Mouse (Mus musculus): ENCODE data around the gene Hs3st5. TPM values are rescaled to one million over a fixed set of nuclear protein-coding genes. Genes with fewer than 3 reads are reported as not detected.

The Hs3st5 gene
- polyA plus RNA-seq, 1 experiment from 2014 or later, result 0.05 TPM

DNA sequence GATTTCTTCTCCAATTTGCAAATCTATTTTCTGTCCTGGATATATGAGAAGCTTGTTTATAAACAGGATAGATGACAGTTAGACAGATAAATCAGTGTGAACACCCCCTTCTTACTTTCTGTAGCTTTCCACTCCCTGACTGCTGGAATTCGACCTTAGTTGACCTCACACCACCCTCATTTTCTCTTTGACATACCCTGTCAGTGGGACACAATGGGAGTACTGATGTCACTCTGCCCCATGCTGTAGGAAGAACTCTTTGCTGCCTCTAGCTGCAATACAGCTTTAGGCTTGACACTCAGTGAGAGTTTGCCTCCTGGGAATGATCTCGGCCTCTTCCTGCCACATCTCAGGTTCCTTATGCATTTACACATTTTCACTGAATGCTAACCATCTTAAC lies 297.1 kb downstream of the Hs3st5 start:
- H3K4me3 ChIP-seq (ENCODE audit: low read depth, low read length), result no peak overlapping the region
- H3K36me3 ChIP-seq (ENCODE audit: insufficient read depth, low read length), result no peaks in the 10 kb centered on the region
- TF ChIP-seq CTCF (IDR thresholded peaks at IDR 0.05), result no peak
- TF ChIP-seq EP300 (IDR thresholded peaks at IDR 0.05), result no peak
- WGBS, result 16% methylated on average over 2 of the region's 2 CpGs
- no peaks in the 10 kb centered on the region for H3K27me3 ChIP-seq (replicated peaks; ENCODE audit: insufficient read depth, low read length)
- no peak overlapping the region for H3K4me2 ChIP-seq (replicated peaks; ENCODE audit: low read depth, low read length)
- H3K9ac ChIP-seq (replicated peaks; ENCODE audit: low read depth), result no peak overlapping the region
- no peaks in the 10 kb centered on the region for H3K4me1 ChIP-seq (ENCODE audit: insufficient read depth, low read depth, low read length)
- H3K27ac ChIP-seq (ENCODE audit: low read length), result no peak overlapping the region
- no peaks in the 10 kb centered on the region for H3K9me3 ChIP-seq (ENCODE audit: low read length)
- no peak for DNase-seq (ENCODE audit: low spot score)
- ATAC-seq, result no peak

DNA sequence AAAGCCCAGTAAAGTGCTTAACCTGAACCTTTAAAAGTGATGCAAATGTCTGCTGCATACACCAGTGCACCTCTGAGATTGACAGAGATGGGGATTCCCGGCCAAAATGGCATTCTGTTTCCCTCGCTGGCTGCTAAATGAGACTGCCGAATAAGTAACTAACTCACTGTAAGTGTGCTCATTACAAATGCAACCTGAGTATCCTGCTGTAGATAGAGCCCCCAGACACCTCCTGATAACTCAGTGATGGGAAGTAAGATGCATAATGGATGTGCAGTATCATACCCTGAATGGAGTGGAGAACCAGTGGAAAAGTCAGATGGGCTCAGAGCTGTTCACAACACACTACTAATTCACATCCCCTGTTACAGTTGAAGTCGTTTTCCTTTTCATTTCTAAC lies 298.7 kb downstream of the Hs3st5 start:
- Histone ChIP-seq H3K9ac (replicated peaks; ENCODE audit: low read depth) (no peak overlapping the region), H3K4me1 (ENCODE audit: insufficient read depth, low read depth, low read length) (no peaks in the 10 kb centered on the region), H3K9me3 (ENCODE audit: low read length) (no peaks in the 10 kb centered on the region), H3K4me3 (ENCODE audit: low read depth, low read length) (no peak overlapping the region), H3K27me3 (replicated peaks; ENCODE audit: insufficient read depth, low read length) (no peaks in the 10 kb centered on the region), H3K4me2 (replicated peaks; ENCODE audit: low read depth, low read length) (no peak overlapping the region), H3K27ac (ENCODE audit: low read length) (no peak overlapping the region), H3K36me3 (ENCODE audit: insufficient read depth, low read length) (no peaks in the 10 kb centered on the region)
- 69% methylated on average over 4 of the region's 4 CpGs for WGBS
- DNase-seq (ENCODE audit: low spot score) (no peak), ATAC-seq (no peak)
- TF ChIP-seq CTCF (IDR thresholded peaks at IDR 0.05) (no peak), EP300 (IDR thresholded peaks at IDR 0.05) (no peak)

DNA sequence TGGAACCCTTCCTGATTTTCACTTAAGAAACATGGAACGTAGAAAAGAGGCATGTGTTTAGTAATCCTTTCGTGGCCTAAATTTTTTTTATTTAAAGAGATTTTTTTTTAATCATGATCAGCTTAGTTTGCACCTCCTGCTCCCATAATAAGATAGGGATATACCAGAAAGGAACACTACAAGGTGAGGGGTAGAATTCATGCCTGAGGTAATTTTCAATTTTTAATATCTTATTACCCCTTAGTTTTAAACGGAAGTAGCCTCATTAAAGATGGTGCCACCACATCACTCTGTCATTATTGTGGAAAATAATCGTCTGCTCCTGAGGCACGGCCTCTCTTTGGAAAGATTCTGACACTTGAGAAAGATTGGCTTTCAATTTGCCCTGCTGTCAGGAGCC lies 299.2 kb downstream of the Hs3st5 start:
- Histone ChIP-seq H3K9me3 (ENCODE audit: low read length) (no peaks in the 10 kb centered on the region), H3K27me3 (replicated peaks; ENCODE audit: insufficient read depth, low read length) (no peaks in the 10 kb centered on the region), H3K4me1 (ENCODE audit: insufficient read depth, low read depth, low read length) (no peaks in the 10 kb centered on the region), H3K9ac (replicated peaks; ENCODE audit: low read depth) (no peak overlapping the region), H3K36me3 (ENCODE audit: insufficient read depth, low read length) (no peaks in the 10 kb centered on the region), H3K4me3 (ENCODE audit: low read depth, low read length) (no peak overlapping the region), H3K27ac (ENCODE audit: low read length) (no peak overlapping the region), H3K4me2 (replicated peaks; ENCODE audit: low read depth, low read length) (no peak overlapping the region)
- no peak for DNase-seq (ENCODE audit: low spot score)
- TF ChIP-seq CTCF (IDR thresholded peaks at IDR 0.05), result no peak
- no peak for TF ChIP-seq EP300 (IDR thresholded peaks at IDR 0.05)
- WGBS, result 66% methylated on average over 5 of the region's 5 CpGs
- no peak for ATAC-seq

DNA sequence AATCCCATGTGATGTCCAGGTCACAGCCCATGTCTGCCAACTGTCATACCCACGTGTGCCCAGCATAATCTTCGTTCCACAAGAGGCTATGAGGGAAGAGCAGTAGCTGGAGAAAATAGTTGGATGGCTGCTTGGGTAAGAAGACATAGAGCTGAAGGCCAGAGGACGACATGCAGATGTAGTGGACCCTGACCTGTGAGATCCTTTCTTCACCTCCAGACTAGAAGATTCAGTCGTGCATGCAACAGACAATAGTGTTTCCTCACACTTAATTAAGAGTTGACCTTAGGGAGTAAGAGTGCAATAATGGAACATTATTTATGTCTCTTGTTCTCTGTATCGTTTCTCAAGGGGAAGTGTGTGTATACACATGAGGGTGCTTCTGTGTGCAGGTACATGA lies 300.4 kb downstream of the Hs3st5 start:
- H3K4me1 ChIP-seq (ENCODE audit: insufficient read depth, low read depth, low read length), result no peaks in the 10 kb centered on the region
- H3K4me3 ChIP-seq (ENCODE audit: low read depth, low read length), result no peak overlapping the region
- H3K36me3 ChIP-seq (ENCODE audit: insufficient read depth, low read length), result no peaks in the 10 kb centered on the region
- DNase-seq (ENCODE audit: low spot score) (no peak), ATAC-seq (no peak)
- H3K9me3 ChIP-seq (ENCODE audit: low read length), result no peaks in the 10 kb centered on the region
- TF ChIP-seq EP300 (IDR thresholded peaks at IDR 0.05), result no peak
- TF ChIP-seq CTCF (IDR thresholded peaks at IDR 0.05), result no peak
- no peak overlapping the region for H3K4me2 ChIP-seq (replicated peaks; ENCODE audit: low read depth, low read length)
- H3K27me3 ChIP-seq (replicated peaks; ENCODE audit: insufficient read depth, low read length), result no peaks in the 10 kb centered on the region
- H3K9ac ChIP-seq (replicated peaks; ENCODE audit: low read depth), result no peak overlapping the region
- no peak overlapping the region for H3K27ac ChIP-seq (ENCODE audit: low read length)
- 46% methylated on average over 5 of the region's 5 CpGs for WGBS

DNA sequence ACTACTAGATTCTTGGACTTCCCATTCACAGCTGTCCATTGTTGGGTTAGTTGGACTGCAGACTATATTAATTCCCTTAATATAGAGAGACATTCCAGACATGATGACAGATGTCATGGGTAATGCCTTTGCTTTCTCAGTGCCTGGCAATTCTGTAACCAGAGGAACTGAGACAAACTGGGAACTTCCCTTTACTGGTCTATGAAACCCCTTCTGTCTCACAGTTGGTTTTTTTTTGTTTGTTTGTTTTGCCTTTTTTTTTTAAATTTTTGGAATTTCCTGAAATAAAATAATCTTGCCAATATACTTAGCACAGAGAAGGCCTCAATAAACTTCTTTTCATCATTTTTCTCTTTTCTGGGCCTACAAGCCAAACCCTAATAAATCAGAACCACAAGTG lies 312.3 kb downstream of the Hs3st5 start:
- Histone ChIP-seq H3K9me3 (ENCODE audit: low read length) (no peaks in the 10 kb centered on the region), H3K27ac (ENCODE audit: low read length) (no peak overlapping the region), H3K4me3 (ENCODE audit: low read depth, low read length) (no peak overlapping the region), H3K27me3 (replicated peaks; ENCODE audit: insufficient read depth, low read length) (no peaks in the 10 kb centered on the region), H3K4me2 (replicated peaks; ENCODE audit: low read depth, low read length) (no peak overlapping the region), H3K9ac (replicated peaks; ENCODE audit: low read depth) (no peak overlapping the region), H3K4me1 (ENCODE audit: insufficient read depth, low read depth, low read length) (no peaks in the 10 kb centered on the region), H3K36me3 (ENCODE audit: insufficient read depth, low read length) (no peaks in the 10 kb centered on the region)
- TF ChIP-seq CTCF (IDR thresholded peaks at IDR 0.05), result no peak
- TF ChIP-seq EP300 (IDR thresholded peaks at IDR 0.05), result no peak
- DNase-seq (ENCODE audit: low spot score) (no peak), ATAC-seq (no peak)

DNA sequence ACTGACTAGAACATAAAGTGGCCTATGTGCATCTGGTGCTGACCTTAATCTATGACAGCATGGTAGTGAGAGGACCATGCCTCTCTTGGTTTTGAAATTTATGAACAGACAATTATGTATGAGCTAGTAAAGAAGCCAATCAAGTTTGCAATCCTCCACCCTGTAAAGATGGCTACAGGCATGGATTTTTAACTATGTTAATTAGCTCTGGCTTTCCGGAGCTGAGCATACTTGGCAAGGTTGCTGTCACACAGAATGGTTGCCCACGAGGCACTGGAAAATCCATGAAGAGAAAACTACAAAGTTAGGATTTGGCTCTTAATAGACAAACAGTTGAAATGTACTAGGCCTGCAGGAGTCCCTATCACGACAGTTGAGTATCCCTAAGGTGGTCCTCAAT lies 322.5 kb downstream of the Hs3st5 start:
- no peaks in the 10 kb centered on the region for H3K27me3 ChIP-seq (replicated peaks; ENCODE audit: insufficient read depth, low read length)
- H3K36me3 ChIP-seq (ENCODE audit: insufficient read depth, low read length), result no peaks in the 10 kb centered on the region
- DNase-seq (ENCODE audit: low spot score) (no peak), ATAC-seq (no peak)
- no peaks in the 10 kb centered on the region for H3K4me1 ChIP-seq (ENCODE audit: insufficient read depth, low read depth, low read length)
- H3K9ac ChIP-seq (replicated peaks; ENCODE audit: low read depth), result no peak overlapping the region
- H3K9me3 ChIP-seq (ENCODE audit: low read length), result no peaks in the 10 kb centered on the region
- TF ChIP-seq CTCF (IDR thresholded peaks at IDR 0.05) (no peak), EP300 (IDR thresholded peaks at IDR 0.05) (no peak)
- no peak overlapping the region for H3K27ac ChIP-seq (ENCODE audit: low read length)
- WGBS, result 71% methylated on average over 3 of the region's 3 CpGs
- H3K4me2 ChIP-seq (replicated peaks; ENCODE audit: low read depth, low read length), result no peak overlapping the region
- no peak overlapping the region for H3K4me3 ChIP-seq (ENCODE audit: low read depth, low read length)

DNA sequence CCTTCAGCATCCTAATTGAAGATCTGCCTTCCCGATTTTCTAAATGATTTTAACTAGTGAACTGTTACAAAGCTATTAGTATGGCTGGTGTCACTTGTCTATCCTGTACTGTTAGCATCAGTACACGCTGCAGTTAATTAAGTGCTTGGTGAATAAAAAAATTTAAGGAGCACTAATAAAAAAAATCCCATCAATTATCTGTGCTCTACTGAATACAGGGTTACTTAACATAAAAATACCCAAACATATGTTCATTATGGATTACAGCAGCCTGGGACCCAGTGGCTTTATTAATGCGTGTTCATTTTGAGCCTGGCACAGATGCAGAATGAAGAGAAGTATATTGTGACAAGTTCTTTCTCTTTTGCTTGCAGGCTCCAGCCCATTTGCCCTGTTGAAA lies 325.6 kb downstream of the Hs3st5 start:
- Histone ChIP-seq H3K9me3 (ENCODE audit: low read length) (no peaks in the 10 kb centered on the region), H3K27ac (ENCODE audit: low read length) (no peak overlapping the region), H3K4me1 (ENCODE audit: insufficient read depth, low read depth, low read length) (no peaks in the 10 kb centered on the region), H3K9ac (replicated peaks; ENCODE audit: low read depth) (no peak overlapping the region), H3K27me3 (replicated peaks; ENCODE audit: insufficient read depth, low read length) (no peaks in the 10 kb centered on the region), H3K4me3 (ENCODE audit: low read depth, low read length) (no peak overlapping the region), H3K4me2 (replicated peaks; ENCODE audit: low read depth, low read length) (no peak overlapping the region), H3K36me3 (ENCODE audit: insufficient read depth, low read length) (no peaks in the 10 kb centered on the region)
- ATAC-seq (no peak), DNase-seq (ENCODE audit: low spot score) (no peak)
- 72% methylated on average over 3 of the region's 3 CpGs for WGBS
- TF ChIP-seq CTCF (IDR thresholded peaks at IDR 0.05) (no peak), EP300 (IDR thresholded peaks at IDR 0.05) (no peak)

Measured in lung, postnatal 0 days (tissue).